Mouse (Mus musculus) embryonic facial prominence, embryonic 11.5 days (tissue): Measurements from ENCODE around the gene Dlx6. TPM values are rescaled to one million over a fixed set of nuclear protein-coding genes. Genes with fewer than 3 reads are reported as not detected.

Experiments used
- ATAC-seq: fragments of 200-750 bp; cut with Nextera tagmentation; replicated peaks from 2 replicates; pipeline ENCODE4 v1.8.0; 2017; ENCODE audit warnings: low read depth; ENCODE audit not compliant: insufficient number of reproducible peaks, low FRiP score, low TSS enrichment
- DNase-seq: peaks from one replicate; pipeline ENCODE4 v3.0.0-alpha.2; 2015; ENCODE audit warnings: low spot score
- H3K27ac ChIP-seq: fragments of 300-500 bp; sonication (generic); replicated peaks from 2 replicates; pipeline ENCODE4 v1.5.1; 2014; ENCODE audit warnings: mild to moderate bottlenecking, low read depth, low read length, control low read depth
- H3K27me3 ChIP-seq: fragments of 300-500 bp; sonication (generic); 2 replicates; pipeline ENCODE4 v1.6.1; 2014; ENCODE audit warnings: mild to moderate bottlenecking, low read length, moderate library complexity, mixed read lengths; ENCODE audit not compliant: control insufficient read depth, insufficient read depth
- H3K36me3 ChIP-seq: fragments of 300-500 bp; sonication (generic); replicated peaks from 2 replicates; pipeline ENCODE4 v1.6.1; 2014; ENCODE audit warnings: low read depth, mild to moderate bottlenecking, low read length, moderate library complexity, mixed read lengths; ENCODE audit not compliant: control insufficient read depth, insufficient read depth
- H3K4me1 ChIP-seq: fragments of 300-500 bp; sonication (generic); 2 replicates; pipeline ENCODE4 v1.6.1; 2014; ENCODE audit warnings: low read length, mixed read lengths; ENCODE audit not compliant: control insufficient read depth, insufficient read depth
- H3K4me2 ChIP-seq: fragments of 300-500 bp; sonication (generic); 2 replicates; pipeline ENCODE4 v1.6.1; 2014; ENCODE audit warnings: low read depth, mild to moderate bottlenecking, control low read depth, low read length, moderate library complexity
- H3K4me3 ChIP-seq: fragments of 300-500 bp; sonication (generic); 2 replicates; pipeline ENCODE4 v1.5.1; 2014; ENCODE audit warnings: low read depth, low read length, control low read depth
- H3K9ac ChIP-seq: fragments of 300-500 bp; sonication (generic); replicated peaks from 2 replicates; pipeline ENCODE4 v1.6.1; 2014; ENCODE audit warnings: mild to moderate bottlenecking, control low read depth, low read length
- H3K9me3 ChIP-seq: fragments of 300-500 bp; sonication (generic); replicated peaks from 2 replicates; pipeline ENCODE4 v1.6.1; 2016; ENCODE audit warnings: mild to moderate bottlenecking, low read length, inconsistent platforms, mixed read lengths; ENCODE audit not compliant: control insufficient read depth
- WGBS: fragments of 180-500 bp; shearing (Covaris S2); extraction: QIAGEN DNeasy Blood & Tissue Kit; methylation state at CpG from one replicate; pipeline ENCODE4 v1.1.7; 2014; 5-methylcytosine and 5-hydroxymethylcytosine counted together
- polyA plus RNA-seq: library from polyadenylated mRNA; unstranded; fragments of >200 nt; fragmentation: Nextera tagmentation; extraction: Ambion mirVana; gene quantifications from 2 replicates; pipeline ENCODE4 v1.2.1, GENCODE M21; 2014

The Dlx6 gene
- polyA plus RNA-seq, 1 experiment from 2014 or later = 5.1 TPM

GRCm38 (mm10) chr6:6860411-6861085, 2.6 kb upstream of the Dlx6 start:
- no peaks in the 10 kb centered on the region for H3K9me3 ChIP-seq
- ATAC-seq (no peak), DNase-seq (peak; percentile 52)
- peak overlapping the region; percentile 34 for H3K4me3 ChIP-seq
- H3K4me1 ChIP-seq = peaks cover 3% of the 10 kb centered on the region; the same call in 1 of the 2 replicates
- H3K9ac ChIP-seq = peak overlapping the region; percentile 66
- H3K27me3 ChIP-seq = peaks cover 25% of the 10 kb centered on the region
- WGBS = under 1% methylated on average over 33 of the region's 33 CpGs
- peak overlapping the region; percentile 32 for H3K4me2 ChIP-seq
- H3K27ac ChIP-seq = peak overlapping the region; percentile 72
- no peaks in the 10 kb centered on the region for H3K36me3 ChIP-seq

DNA sequence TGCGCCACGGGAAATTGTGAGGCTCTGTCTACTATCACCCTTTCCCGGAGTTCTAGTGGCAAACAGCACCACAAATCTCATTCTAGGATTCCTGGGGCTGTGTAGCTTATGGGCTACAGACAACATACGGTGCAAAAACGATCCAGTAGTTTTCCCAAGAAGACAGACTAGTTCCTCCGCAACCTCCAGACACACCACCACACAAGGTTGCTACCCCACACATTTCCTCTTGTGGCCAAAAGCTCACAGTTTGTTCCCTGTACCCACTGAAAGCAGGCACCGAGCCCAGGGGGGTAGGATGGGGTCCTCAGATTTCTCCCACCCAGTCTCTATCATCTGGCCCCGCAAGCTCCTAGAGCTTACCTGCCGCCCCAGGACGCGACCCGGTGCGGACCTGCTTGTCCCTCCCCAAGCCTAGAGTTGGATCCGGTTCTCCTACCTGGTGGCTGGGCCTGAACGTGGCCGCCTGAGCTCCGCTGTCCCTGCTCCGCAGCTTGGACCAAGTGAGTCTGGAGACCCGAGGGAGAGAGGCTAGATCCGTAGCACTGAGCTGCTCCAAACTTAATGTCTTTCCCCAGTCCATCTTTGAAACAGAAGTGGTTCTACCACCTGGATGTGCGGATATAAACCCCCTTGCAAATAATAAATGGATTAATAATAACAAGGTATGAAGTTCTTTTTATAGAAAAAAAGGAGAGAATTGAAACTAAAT, 1.9 kb upstream of the Dlx6 start:
- peak overlapping the region; percentile 34 for H3K4me3 ChIP-seq
- H3K9ac ChIP-seq = peak overlapping the region; percentile 66
- ATAC-seq = no peak
- under 1% methylated on average over 21 of the region's 21 CpGs for WGBS
- H3K27me3 ChIP-seq = peaks cover 31% of the 10 kb centered on the region
- peak overlapping the region; percentile 72 for H3K27ac ChIP-seq
- no peaks in the 10 kb centered on the region for H3K9me3 ChIP-seq
- peak overlapping the region; percentile 11 for H3K4me2 ChIP-seq
- no peaks in the 10 kb centered on the region for H3K36me3 ChIP-seq
- DNase-seq = peak; percentile 25
- H3K4me1 ChIP-seq = no peaks in the 10 kb centered on the region; the same call in 1 of the 2 replicates

GRCm38 (mm10) chr6:6861798-6862428, 1.2 kb upstream of the Dlx6 start:
- Histone ChIP-seq H3K4me2 (peak overlapping the region; percentile 37), H3K4me3 (peak overlapping the region; percentile 65), H3K27me3 (peaks cover 36% of the 10 kb centered on the region), H3K27ac (peak overlapping the region; percentile 0; the same call in 1 of the 2 replicates), H3K9ac (peak overlapping the region; percentile 0), H3K4me1 (no peaks in the 10 kb centered on the region), H3K9me3 (no peaks in the 10 kb centered on the region), H3K36me3 (no peaks in the 10 kb centered on the region)
- ATAC-seq (no peak), DNase-seq (peak; percentile 30)
- WGBS = 2% methylated on average over 11 of the region's 11 CpGs

GRCm38 (mm10) chr6:6862611-6863010, 523 bp upstream of the Dlx6 start:
- H3K4me1 ChIP-seq = no peaks in the 10 kb centered on the region
- DNase-seq (peak; percentile 96), ATAC-seq (peak; percentile 83)
- peak overlapping the region; percentile 0 for H3K9ac ChIP-seq
- peaks cover 39% of the 10 kb centered on the region for H3K27me3 ChIP-seq
- peak overlapping the region; percentile 65 for H3K4me3 ChIP-seq
- H3K4me2 ChIP-seq = peak overlapping the region; percentile 37
- WGBS = under 1% methylated on average over 23 of the region's 23 CpGs
- no peaks in the 10 kb centered on the region for H3K9me3 ChIP-seq
- H3K27ac ChIP-seq = 0 out of 2 replicates have a peak overlapping the region, but pooled peaks have one; percentile 0
- H3K36me3 ChIP-seq = no peaks in the 10 kb centered on the region

GRCm38 (mm10) chr6:6863955-6864354, 821 bp downstream of the Dlx6 start:
- Histone ChIP-seq H3K4me3 (peak overlapping the region; percentile 65), H3K27me3 (peaks cover 33% of the 10 kb centered on the region), H3K9ac (peak overlapping the region; percentile 91), H3K4me1 (no peaks in the 10 kb centered on the region), H3K27ac (peak overlapping the region; percentile 96), H3K9me3 (no peaks in the 10 kb centered on the region), H3K36me3 (no peaks in the 10 kb centered on the region), H3K4me2 (peak overlapping the region; percentile 87)
- DNase-seq = peak; percentile 32
- ATAC-seq = no peak
- WGBS = under 1% methylated on average over 21 of the region's 21 CpGs

- H3K9me3 ChIP-seq = no peaks in the 10 kb centered on the region
Observed at GRCm38 (mm10) chr6:6864441-6865440, 1.6 kb downstream of the Dlx6 start.

GRCm38 (mm10) chr6:6867031-6867430, 3.9 kb downstream of the Dlx6 start:
- H3K36me3 ChIP-seq = no peaks in the 10 kb centered on the region
- DNase-seq = peak; percentile 31
- peak overlapping the region; percentile 61 for H3K9ac ChIP-seq
- H3K4me3 ChIP-seq = peak overlapping the region; percentile 30
- H3K9me3 ChIP-seq = no peaks in the 10 kb centered on the region
- H3K27me3 ChIP-seq = peaks cover 48% of the 10 kb centered on the region
- peak overlapping the region; percentile 70 for H3K27ac ChIP-seq
- ATAC-seq = no peak
- 15% methylated on average over 9 of the region's 9 CpGs for WGBS
- H3K4me2 ChIP-seq = peak overlapping the region; percentile 36
- H3K4me1 ChIP-seq = no peaks in the 10 kb centered on the region

More at GRCm38 (mm10) chr6:6864441-6865440, 1.6 kb downstream of the Dlx6 start:
- Histone ChIP-seq H3K27me3 (peaks cover 31% of the 10 kb centered on the region), H3K9ac (peak overlapping the region; percentile 91), H3K4me2 (peak overlapping the region; percentile 87), H3K27ac (peak overlapping the region; percentile 96), H3K4me1 (no peaks in the 10 kb centered on the region), H3K36me3 (no peaks in the 10 kb centered on the region), H3K4me3 (peak overlapping the region; percentile 65)
- DNase-seq (peak; percentile 46), ATAC-seq (no peak)
- 1% methylated on average over 36 of the region's 36 CpGs for WGBS
